Mouse (Mus musculus): ENCODE results near the gene Med19.
"Not testable (repeated sequence)": the region's sequence is repeated elsewhere in the genome, so short reads cannot be mapped to it uniquely, and the experiment has no call there.

Med19 gene

GRCm38 (mm10) chr2:84669828-84670568 is 8.2 kb upstream of the Med19 start:
- no peak for DNase-seq (ENCODE audit: low read depth)

GRCm38 (mm10) chr2:84670569-84670933 is 7.7 kb upstream of the Med19 start, which contains the start of gene Selenoh:
Gene Selenoh, minus strand, starts transcription at chr2:84670770.
- peak; percentile 91 for DNase-seq (ENCODE audit: low read depth)

DNA sequence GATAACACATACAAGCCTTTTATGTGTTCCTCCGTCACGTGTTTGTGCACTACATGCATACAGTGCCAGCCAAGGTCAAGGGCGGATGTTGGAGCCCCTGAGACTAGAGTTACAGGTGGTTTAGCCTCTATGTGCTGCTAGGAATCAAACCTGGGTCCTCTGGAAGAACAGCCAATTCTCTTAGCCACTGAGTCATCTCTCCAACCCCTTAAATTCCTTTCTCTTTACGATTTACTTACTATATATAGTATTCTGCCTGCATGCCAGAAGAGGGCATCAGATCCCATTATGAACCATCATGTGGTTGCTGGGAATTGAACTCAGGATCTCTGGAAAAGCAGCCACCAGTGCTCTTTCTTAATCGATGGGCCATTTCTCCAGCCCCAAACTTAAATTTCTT is 6.7 kb upstream of the Med19 start:
- not testable (repeated sequence) for DNase-seq (ENCODE audit: low read depth)

DNA sequence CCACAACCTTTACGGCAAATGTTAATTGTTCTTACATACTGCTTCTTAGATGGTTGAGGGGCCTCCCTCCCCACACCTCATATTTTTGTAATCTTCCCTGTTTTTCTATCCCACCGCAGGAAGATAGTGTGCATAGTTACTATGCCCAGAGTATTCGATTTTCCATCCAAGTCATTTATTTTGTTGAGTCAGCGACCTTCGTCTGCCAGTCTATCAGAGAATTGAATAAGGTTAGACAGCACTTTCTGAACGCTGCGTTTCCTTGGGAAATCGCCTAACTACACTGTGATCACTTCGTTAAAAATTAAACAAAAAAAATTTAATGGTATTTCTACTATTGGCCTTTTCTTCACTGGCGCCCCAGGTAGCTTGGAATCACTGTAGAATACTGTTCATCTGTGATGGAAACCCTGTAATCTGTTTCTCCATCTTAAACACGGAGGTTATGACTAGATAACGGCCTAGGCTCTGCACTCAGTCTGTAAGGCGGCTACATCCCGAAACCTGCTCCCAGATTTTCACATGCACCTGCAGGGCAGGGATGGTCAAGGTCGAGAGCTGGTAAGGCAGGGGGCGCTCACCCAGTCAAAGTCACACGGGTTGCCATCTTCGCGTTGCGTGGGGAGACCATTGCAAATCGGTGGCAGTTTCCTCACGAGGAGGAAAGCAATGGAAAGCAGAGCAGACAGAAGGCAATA is 783 bp upstream of the Med19 start:
- peak; percentile 57 for DNase-seq (ENCODE audit: low read depth)

DNA sequence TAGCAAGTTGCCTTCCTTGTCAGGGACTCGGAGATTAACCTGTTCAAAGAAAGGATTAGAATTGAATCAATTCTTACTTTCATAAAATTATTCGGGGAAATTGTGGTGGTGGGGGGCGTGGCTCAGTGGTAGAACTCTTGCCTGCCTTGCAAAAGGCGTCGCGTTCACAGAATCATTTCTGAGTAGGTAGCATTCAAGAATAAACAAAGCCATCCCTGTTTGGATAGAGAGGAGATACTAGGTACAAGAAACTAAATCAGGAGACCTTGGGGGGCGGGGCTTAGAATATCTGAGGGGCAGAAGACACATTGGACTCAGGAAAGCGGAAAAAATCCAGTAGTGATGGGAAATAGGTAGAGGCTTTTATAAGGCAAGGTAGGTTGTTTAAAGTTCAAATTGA is 814 bp downstream of the Med19 start, which contains the start of gene Tmx2:
Gene Tmx2, minus strand, starts transcription at position 125 of the 400 bp plus-strand sequence.
- DNase-seq (ENCODE audit: low read depth), result peak; percentile 20

DNA sequence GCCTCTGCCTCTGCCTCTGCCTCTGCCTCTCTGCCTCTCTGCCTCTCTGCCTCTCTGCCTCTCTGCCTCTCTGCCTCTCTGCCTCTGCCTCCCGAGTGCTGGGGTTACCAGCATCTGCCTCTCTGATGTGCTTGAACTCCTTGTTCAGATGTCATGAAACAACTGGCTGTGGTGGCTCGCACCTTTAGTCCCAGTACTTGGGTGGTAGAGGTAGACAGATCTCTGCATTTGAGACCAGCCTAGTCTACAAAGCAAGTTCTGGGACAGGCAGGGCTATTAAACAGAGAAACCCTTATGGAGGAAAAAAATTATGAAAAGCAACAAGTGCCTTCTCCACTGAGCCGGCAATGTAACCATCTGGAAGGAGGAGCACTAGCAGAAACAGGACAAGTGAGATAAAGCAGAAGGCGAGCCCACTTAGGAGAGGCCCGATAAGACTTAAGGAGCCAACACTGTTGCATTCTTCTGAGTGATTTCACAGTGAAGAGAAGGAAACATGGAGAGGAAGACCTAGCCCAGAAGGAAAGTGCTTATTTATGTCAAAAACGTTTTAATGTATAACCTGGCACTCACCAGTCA is 4.5 kb downstream of the Med19 start:
- no peak for DNase-seq (ENCODE audit: low read depth)

- DNase-seq (ENCODE audit: low read depth), result no peak
Observed at GRCm38 (mm10) chr2:84688080-84688844, 10.1 kb downstream of the Med19 start.

- no peak for DNase-seq (ENCODE audit: low read depth)
Observed at GRCm38 (mm10) chr2:84690050-84690449, 11.8 kb downstream of the Med19 start.

DNA sequence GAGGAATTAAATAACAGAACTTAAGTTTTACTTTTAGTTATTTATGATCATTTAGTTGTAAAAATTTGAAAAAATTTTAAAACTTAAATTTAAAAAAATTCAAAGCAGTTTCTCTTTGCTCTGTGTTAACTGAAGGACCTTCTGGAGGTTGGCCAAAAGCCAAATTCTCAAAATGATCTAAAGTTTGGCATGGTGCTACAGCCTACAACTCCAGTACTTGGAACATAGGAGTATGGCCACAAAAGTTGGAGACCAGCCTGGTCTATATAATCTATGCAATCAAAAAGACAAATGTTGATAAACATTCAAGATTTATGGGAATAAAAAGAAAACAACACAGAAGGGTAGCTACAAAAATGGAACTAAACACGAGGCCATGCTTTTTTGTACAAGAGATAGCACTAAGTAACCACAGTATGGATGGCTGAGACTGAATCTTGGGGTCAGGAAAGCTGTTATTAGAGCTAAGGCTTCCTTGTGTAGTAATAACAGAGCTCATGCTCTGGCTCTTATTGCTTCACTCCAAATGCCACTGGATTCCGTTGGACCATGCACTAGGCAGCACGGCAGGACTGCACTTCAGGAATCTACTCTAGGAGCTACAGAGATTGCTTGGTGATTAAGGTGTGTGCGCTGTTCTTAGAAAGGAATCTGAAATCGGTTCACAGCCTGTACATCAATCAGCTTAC is 16.9 kb downstream of the Med19 start:
- DNase-seq (ENCODE audit: low read depth), result no peak

DNA sequence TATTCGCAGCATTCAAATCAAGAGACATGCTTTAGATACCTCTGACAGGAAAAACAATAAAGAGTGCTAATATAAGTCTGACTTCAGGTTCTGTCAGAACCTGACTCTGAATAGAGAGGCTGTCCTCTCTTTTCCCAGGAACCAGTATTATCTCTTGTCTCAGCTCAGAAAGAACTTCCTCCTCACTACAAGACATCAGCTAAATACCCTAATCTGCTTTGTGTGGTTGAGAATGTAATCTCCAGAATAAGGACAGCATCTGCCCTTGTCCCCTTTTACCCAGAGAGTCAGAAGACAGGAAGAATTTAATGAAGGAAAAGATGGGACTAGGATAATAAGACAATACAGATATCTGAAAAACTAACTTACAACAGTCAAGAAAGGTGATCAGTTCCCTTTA is 25.3 kb downstream of the Med19 start:
- DNase-seq (ENCODE audit: low read depth), result no peak

DNA sequence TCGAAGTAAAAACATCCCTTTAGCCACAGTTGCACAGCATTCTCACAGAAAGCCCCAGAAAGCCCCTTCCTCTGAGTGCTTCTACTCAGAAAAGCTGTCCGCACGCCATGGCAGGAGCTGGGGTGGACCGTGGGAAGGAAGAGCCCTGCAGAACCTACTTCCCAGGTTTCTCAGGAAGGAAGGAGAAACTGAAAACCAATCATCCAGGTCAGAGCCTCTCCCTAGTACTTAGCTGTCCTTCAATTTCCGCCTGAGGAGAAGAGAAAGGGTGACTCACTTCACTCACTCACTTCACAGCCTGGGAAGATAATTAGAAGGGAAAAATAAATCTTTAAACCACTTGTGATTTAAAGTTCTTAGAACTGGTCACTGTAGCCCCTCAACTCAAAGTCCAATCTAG is 26.1 kb downstream of the Med19 start:
- DNase-seq (ENCODE audit: low read depth), result no peak

GRCm38 (mm10) chr2:84705295-84705694 is 27.1 kb downstream of the Med19 start:
- no peak for DNase-seq (ENCODE audit: low read depth)

GRCm38 (mm10) chr2:84707523-84707922 is 29.3 kb downstream of the Med19 start:
- no peak for DNase-seq (ENCODE audit: low read depth)

- DNase-seq (ENCODE audit: low read depth), result no peak
Observed at GRCm38 (mm10) chr2:84711898-84712297, 33.7 kb downstream of the Med19 start.

DNA sequence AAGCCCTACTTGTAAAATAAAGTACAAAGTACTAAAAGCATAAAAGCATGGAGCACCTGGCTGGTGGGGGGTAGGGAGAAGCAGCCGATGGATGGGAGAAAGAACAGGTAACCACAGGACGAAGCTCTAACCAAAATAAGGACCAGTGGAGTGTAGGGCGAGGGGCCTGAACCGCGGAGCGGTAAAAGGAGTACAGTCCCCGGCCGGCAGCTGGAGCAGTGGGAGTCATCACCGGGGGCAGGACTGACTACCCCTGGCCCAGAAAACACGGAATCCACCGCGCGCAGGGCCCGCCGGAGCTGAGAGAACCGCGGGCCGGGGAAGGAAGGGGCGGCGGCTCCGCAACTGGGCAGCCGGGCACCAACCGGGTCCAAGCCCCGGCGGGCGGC is 36.2 kb downstream of the Med19 start:
- no peak for DNase-seq (ENCODE audit: low read depth)

GRCm38 (mm10) chr2:84714811-84715561 is 36.8 kb downstream of the Med19 start, which contains the start of gene Zdhhc5:
Gene Zdhhc5, minus strand, starts transcription at chr2:84715180.
- DNase-seq (ENCODE audit: low read depth), result peak; percentile 99

DNA sequence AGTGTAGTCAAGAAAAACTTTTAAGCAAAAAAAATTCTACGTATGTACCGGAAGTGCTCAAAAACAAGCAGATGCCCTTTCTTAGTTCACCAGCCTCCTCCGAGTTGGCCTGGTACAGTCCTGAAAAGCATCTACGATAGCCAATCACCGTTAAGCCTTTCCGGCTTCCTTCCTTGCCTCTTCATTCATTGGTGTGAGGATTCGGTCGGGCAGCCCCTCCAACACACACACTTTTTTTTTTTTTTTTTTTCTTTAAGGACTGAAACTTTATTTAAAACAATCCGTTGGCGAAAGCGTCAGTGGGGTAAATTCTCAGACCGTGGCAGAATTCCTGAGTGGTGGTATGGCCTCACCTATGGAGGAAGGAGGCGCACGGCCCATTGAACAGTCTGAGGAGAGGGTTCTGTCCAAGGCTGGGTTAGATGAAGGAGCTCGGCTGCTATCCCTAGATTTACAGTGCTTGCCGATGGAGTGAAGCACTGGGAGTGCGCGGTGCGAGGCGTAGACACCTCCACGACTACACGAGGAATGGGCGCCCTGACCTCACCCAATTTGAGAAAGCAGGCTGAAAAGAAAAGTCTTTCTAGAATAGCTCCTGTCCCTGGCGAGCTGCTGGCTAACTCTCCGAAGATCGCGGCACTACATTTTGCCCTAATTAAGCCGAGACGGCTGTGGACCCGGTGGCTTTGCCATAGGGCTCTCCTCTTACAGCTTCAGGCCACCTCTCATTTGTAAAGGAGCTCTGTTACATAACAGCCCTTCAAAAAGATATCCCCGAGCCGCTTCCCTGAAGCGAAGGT is 37.6 kb downstream of the Med19 start:
- DNase-seq (ENCODE audit: low read depth), result no peak

DNA sequence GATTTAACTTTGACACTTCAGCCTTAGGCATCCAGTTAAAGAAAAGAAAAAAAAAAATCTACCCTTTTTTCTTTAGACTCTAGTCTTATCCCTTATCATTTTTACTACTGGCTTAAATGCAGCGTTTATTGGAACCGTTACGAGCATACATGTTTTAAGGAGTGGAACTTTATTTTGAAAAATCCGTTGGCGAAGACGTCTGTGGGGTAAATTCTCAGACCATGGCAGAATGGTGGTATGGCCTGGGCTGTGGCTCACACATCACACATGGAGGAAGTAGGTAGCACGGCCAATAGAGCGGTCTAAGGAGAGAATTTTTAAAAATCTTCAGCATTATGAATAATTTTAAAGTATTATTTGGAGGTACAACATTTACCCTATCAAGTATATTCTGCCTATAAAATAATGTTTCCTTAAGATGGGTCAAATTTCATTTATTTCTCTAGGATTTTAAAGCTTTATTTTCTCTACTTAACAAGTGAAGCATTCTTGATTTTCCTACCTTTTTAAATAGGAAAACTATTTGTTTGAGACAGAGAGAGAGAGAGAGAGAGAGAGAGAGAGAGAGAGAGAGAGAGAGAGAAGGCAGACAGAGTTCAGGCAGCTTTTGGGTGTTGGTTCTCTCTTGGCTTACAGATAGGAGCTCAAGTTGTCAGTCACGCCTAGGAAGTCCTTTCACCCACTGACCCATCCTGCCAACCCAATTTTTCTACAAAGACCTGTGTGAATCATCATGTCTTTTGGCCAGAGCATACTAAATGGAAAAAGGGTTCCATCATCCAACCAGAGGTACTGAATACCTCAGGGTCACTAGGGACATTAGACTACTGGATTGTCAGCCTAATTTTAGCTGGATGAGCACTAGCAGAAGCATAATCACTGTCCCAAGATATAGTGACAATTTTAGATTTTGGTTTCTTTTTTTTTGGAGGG is 38.5 kb downstream of the Med19 start:
- no peak for DNase-seq (ENCODE audit: low read depth)

DNA sequence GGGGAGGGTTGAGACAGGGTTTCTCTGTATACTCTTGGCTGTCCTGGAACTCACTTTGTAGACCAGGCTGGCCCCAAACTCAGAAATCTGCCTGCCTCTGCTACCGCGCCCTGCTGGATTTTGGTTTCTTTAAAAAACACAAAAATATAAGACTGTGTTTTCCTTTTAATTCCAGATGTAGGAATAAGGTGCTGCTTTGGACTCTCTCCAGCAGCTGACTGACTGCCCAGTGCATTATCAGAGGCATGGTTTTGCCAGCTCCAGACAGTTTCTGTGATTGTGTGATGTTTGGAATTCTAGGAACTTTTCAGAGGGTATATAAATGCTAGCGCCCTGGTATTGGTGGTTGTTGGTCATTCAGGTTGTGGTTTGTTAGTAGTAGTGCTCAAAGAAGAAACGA is 39.2 kb downstream of the Med19 start:
- no peak for DNase-seq (ENCODE audit: low read depth)
